Mouse (Mus musculus): ENCODE measurements around the gene Atxn1.

DNA sequence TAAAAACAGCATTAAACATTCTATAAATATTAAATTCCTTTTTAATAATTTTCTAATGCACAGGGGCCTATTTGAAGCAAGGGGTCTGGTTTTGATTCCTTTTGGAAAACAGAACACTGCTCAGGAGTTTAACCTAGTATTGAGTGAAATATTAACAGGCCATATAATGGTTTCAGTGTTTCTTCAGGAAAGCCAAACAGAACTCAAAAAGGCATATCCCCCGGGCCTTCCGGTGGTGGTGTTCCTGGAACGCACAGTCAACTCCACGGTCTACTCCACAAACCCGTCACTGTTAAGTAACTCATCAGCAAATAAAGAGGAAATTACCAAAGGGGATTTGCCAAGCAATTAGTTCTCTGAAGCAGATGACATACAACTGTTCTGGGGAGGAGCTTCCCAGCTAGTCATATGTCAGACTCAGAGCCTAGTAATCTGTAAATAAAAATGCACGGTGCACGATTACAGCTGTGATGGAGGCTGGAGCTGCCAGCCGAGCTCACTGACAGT, 14.4 kb downstream of the Atxn1 start:
- TF ChIP-seq POLR2A (IDR thresholded peaks at IDR 0.05; ENCODE audit: insufficient read depth, low read depth, low read length) = no peak
- TF ChIP-seq CTCF (IDR thresholded peaks at IDR 0.05; ENCODE audit: insufficient read depth, low read depth, low read length) = no peak

Data from olfactory bulb, adult 2 months (tissue).